Mouse (Mus musculus): ENCODE results near the gene Aldh1l1. TPM values are rescaled to one million over a fixed set of nuclear protein-coding genes. Genes with fewer than 3 reads are reported as not detected.

Gene Aldh1l1
- 89.3 and 101 TPM in 2 replicates for polyA plus RNA-seq (2015; fragmentation: Nextera tagmentation; extraction: Ambion mirVana)

DNA sequence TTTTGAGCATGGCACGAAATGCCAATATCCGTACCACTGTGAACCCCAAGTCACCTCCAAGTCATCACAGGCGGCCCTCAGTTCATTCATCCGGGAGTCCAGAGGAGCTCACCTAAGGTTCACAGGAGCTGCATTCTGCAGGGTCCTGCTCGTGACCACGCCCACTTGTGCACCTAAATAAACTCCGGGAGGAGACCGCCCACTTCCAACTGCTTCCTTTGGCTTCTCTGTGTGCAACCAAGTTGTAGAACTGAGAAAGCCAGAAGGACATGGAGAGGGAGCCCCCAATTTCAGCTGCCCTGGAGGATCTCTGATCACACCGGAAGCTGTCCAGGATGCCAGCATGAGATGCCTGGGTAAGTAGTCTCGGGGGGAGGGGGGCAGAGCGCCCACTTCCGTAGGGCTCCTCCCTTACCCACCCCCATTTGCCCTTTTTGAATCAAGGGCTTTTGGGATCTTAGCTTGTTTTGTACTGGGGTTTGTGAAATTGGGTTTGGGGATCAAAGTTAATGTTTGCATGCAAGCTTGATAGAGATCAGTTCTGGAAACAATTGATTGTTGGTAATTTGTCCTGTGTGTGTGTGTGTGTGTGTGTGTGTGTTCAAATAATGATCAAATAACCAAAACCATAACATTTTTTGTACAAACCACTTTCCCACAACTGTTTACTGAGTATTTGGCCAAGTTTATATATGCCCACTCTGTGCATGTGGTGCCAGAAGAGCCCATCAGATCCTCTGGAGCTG lies at the start of gene Aldh1l1:
Gene Aldh1l1 (plus strand): TSS at position 252 of the 746 bp plus-strand sequence.

DNA sequence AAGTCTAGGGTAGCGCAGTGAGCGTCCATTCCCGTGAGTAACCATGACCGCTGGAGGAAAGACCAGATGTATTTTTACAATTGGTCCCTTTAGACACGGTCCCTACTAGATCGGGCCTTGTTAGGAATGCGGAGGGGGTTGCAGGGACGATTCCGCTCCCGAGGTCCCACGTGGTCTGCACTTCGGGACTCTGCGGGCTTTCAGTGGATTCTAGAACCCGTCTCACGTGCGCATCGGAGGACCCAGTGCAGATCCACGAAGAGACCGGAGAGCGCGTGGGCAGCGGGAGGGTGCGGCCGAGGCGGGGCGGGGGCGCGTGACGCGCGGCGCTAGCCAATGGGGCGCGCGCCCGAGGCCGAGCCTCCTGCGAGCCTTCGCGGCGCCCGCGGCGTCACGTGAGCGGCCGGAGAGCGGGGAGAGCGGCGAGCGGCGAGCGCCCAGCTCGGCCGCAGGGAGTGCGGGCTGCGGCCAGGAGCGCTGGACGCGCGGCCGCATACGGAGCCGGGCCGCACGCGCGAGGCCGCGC lies 24.0 kb upstream of the Aldh1l1 start, which contains the start of gene Klf15:
Gene Klf15 (plus strand): TSS at position 396 of the 526 bp plus-strand sequence.

DNA sequence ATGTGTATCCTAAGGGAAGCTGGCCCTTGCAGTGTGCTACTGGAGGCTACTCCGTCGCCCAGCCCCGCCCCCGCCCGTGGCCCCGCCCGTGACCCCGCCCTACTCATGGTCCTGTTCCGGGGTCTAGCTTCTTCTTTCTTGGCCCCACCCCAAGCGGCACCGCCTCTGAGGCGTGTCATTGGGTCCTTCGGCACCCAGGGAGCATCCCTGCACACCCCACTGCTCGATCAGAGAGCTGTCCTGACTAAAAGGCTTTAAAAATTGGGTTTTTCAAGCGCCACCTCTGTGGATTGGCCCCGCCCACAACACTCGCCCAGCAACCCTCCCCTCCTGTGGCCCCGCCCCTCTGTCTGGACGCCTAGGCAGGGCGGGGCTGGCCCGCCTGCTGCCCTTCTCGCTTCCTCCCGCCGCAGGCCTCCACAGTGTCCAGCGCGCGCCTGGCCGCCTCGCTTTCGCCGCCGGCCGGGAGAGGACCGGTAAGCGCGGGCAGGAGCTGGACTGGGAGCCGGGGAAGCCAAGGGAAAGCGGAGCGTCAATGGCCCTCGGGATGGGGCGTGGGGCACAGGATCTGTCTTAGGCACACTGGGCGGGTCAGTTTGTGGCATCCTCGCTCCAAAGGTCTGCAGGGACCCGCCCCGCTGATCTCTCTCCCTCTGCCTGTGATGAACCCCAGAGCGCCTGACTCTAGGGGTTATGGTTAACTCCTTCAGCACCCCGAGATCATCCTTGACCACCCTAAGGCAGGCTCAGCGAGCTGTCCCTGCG lies 118.5 kb downstream of the Aldh1l1 start, which contains the start of gene Slc41a3:
Gene Slc41a3 (plus strand): TSS at position 193 of the 765 bp plus-strand sequence.

Other genes with a start within 250 kb of the Aldh1l1 start
- not detected in 2 replicates for gene Vmn1r54, start 240.1 kb upstream of the Aldh1l1 start, polyA plus RNA-seq (2015; fragmentation: Nextera tagmentation; extraction: Ambion mirVana)
- not detected in 2 replicates for gene BC048671, start 185.2 kb upstream of the Aldh1l1 start, polyA plus RNA-seq (2015; fragmentation: Nextera tagmentation; extraction: Ambion mirVana)
- gene Chst13, start 161.2 kb upstream of the Aldh1l1 start, polyA plus RNA-seq (2015; fragmentation: Nextera tagmentation; extraction: Ambion mirVana) = 0.23 and 0.45 TPM in 2 replicates
- gene Uroc1, start 153.1 kb upstream of the Aldh1l1 start, polyA plus RNA-seq (2015; fragmentation: Nextera tagmentation; extraction: Ambion mirVana) = not detected in 2 replicates
- 9.1 and 10.4 TPM in 2 replicates for gene Zxdc, start 116.9 kb upstream of the Aldh1l1 start, polyA plus RNA-seq (2015; fragmentation: Nextera tagmentation; extraction: Ambion mirVana)
- 6.4 and 9.7 TPM in 2 replicates for gene Cfap100, start 57.6 kb upstream of the Aldh1l1 start, polyA plus RNA-seq (2015; fragmentation: Nextera tagmentation; extraction: Ambion mirVana)
- gene Klf15, start 23.9 kb upstream of the Aldh1l1 start, polyA plus RNA-seq (2015; fragmentation: Nextera tagmentation; extraction: Ambion mirVana) = 25.6 and 27.4 TPM in 2 replicates
- gene Slc41a3, start 118.3 kb downstream of the Aldh1l1 start, polyA plus RNA-seq (2015; fragmentation: Nextera tagmentation; extraction: Ambion mirVana) = 13.2 and 14.0 TPM in 2 replicates